In the genomic region with DNA sequence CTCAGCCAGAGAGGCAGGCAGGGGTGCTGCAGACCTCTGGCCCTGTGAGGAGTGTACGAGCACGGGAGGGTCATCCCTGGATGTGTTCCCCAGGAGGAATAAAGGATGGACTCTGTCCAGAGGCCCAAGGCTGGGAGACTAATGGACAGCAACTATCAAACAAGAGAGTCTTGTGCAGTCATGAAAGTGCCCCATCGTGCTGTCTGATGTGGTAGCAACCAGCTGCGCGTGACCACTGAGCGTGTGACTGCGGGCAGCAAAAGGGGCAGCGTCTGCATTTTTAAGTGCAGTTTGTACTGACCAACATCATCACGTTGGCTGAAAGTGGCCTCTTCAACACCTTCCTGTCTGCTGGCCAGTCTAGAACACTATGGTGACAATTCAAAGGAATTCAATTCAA, we compare ENCODE assay signal across 33 mouse cellular contexts. TPM values are rescaled to one million over a fixed set of nuclear protein-coding genes. Genes with fewer than 3 reads are reported as not detected.
A peak's percentile ranks its signal among the peaks of the same experiment; 100 is the strongest.
DNase-seq lines count a peak whose midpoint lies in the region; ATAC-seq and TF ChIP-seq lines count a peak whose summit lies in the region.
"Had no signal": no experiment of that assay in that cellular context is flagged by ENCODE, and none has a peak within 500 bp of the region (broad histone marks: within the 10 kb centered on the region; RNA-seq: fewer than 3 reads in every experiment).

No protein-coding gene starts in this region.

- DNase-seq in heart, adult 11 months: peak; percentile 94
- no peak for DNase-seq in heart, embryonic 10.5 days (ENCODE audit: low spot score)
- peak; percentile 69 for DNase-seq in layer of hippocampus, adult 11-12 months (ENCODE audit: low spot score)
- DNase-seq in layer of hippocampus, postnatal 25 days (ENCODE audit: extremely low spot score in 1 of 2, low spot score in 1 of 2): no peak
- peak; percentile 55 for DNase-seq in yolk sac, embryonic 10.5 days (ENCODE audit: low spot score)
- no peak for DNase-seq in adrenal gland, postnatal 10 days
- DNase-seq: adrenal gland, adult 2 months; cerebellum, adult 8-10 months; cerebellum, postnatal 25 days; gastrocnemius, postnatal 25 days; heart, adult 2 months; liver, embryonic 13.5 days; lung, adult 18-20 months; lung, postnatal 4 days; right cerebral cortex, postnatal 4 days; thymus, adult 2 months; thymus, postnatal 36 days had no signal

- H3K4me2 ChIP-seq in intestine, postnatal 0 days (replicated peaks; ENCODE audit: low read depth): no peak overlapping the region
- no peak overlapping the region for H3K4me2 ChIP-seq in intestine, embryonic 16.5 days (ENCODE audit: low read depth, low read length)
- H3K4me2 ChIP-seq: embryonic facial prominence, embryonic 15.5 days; forebrain, embryonic 12.5 days; limb, embryonic 15.5 days; liver, embryonic 13.5 days; midbrain, embryonic 12.5 days; neural tube, embryonic 12.5 days had no signal

- H3K4me3 ChIP-seq in heart, embryonic 10.5 days: no peak overlapping the region
- H3K4me3 ChIP-seq in intestine, postnatal 0 days (ENCODE audit: low read depth, low read length): no peak overlapping the region
- no peak overlapping the region for H3K4me3 ChIP-seq in intestine, embryonic 16.5 days (ENCODE audit: low read length)
- H3K4me3 ChIP-seq: embryonic facial prominence, embryonic 10.5 days; embryonic facial prominence, embryonic 15.5 days; forebrain, embryonic 12.5 days; heart, adult 2 months; layer of hippocampus, adult 2 months; limb, embryonic 10.5 days; limb, embryonic 15.5 days; liver, embryonic 13.5 days; megakaryocyte, embryonic 14.5 days; midbrain, embryonic 12.5 days; myocyte; neural tube, embryonic 12.5 days had no signal

- H3K4me1 ChIP-seq in heart, embryonic 10.5 days: peaks cover 82% of the 10 kb centered on the region
- H3K4me1 ChIP-seq in intestine, postnatal 0 days (replicated peaks; ENCODE audit: control insufficient read depth, insufficient read depth, low read length): peaks cover 18% of the 10 kb centered on the region
- peaks cover 39% of the 10 kb centered on the region for H3K4me1 ChIP-seq in intestine, embryonic 16.5 days (ENCODE audit: control insufficient read depth, insufficient read depth, low read length)
- H3K4me1 ChIP-seq: megakaryocyte, embryonic 14.5 days had no signal

- H3K9me3 ChIP-seq in heart, embryonic 10.5 days: no peaks in the 10 kb centered on the region
- no peaks in the 10 kb centered on the region for H3K9me3 ChIP-seq in intestine, postnatal 0 days (ENCODE audit: control insufficient read depth)
- H3K9me3 ChIP-seq in intestine, embryonic 16.5 days (ENCODE audit: control insufficient read depth, low read length): no peaks in the 10 kb centered on the region
- H3K9me3 ChIP-seq: embryonic facial prominence, embryonic 10.5 days; embryonic facial prominence, embryonic 15.5 days; forebrain, embryonic 12.5 days; limb, embryonic 10.5 days; limb, embryonic 15.5 days; liver, embryonic 13.5 days; megakaryocyte, embryonic 14.5 days; midbrain, embryonic 12.5 days; neural tube, embryonic 12.5 days had no signal

- 73% methylated on average over 9 of the region's 9 CpGs for WGBS in heart, embryonic 10.5 days
- 69% methylated on average over 9 of the region's 9 CpGs for WGBS in intestine, postnatal 0 days
- 84% methylated on average over 9 of the region's 9 CpGs for WGBS in intestine, embryonic 16.5 days

- no peak overlapping the region for H3K27ac ChIP-seq in heart, embryonic 10.5 days
- peak overlapping the region; percentile 66 for H3K27ac ChIP-seq in intestine, postnatal 0 days (ENCODE audit: low read depth, low read length)
- no peak overlapping the region for H3K27ac ChIP-seq in intestine, embryonic 16.5 days (ENCODE audit: low read length)
- H3K27ac ChIP-seq: embryonic facial prominence, embryonic 10.5 days; embryonic facial prominence, embryonic 15.5 days; forebrain, embryonic 12.5 days; heart, adult 2 months; layer of hippocampus, adult 2 months; limb, embryonic 10.5 days; limb, embryonic 15.5 days; liver, embryonic 13.5 days; midbrain, embryonic 12.5 days; neural tube, embryonic 12.5 days had no signal

- 0 out of 2 replicates have a peak, but pooled peaks cover 7% of the 10 kb centered on the region for H3K36me3 ChIP-seq in heart, embryonic 10.5 days
- H3K36me3 ChIP-seq in intestine, postnatal 0 days (ENCODE audit: control insufficient read depth, insufficient read depth): no peaks in the 10 kb centered on the region
- no peaks in the 10 kb centered on the region for H3K36me3 ChIP-seq in intestine, embryonic 16.5 days (ENCODE audit: control insufficient read depth, insufficient read depth, low read length)
- H3K36me3 ChIP-seq: embryonic facial prominence, embryonic 10.5 days; embryonic facial prominence, embryonic 15.5 days; forebrain, embryonic 12.5 days; limb, embryonic 10.5 days; limb, embryonic 15.5 days; liver, embryonic 13.5 days; midbrain, embryonic 12.5 days; neural tube, embryonic 12.5 days had no signal

- H3K9ac ChIP-seq in intestine, postnatal 0 days (ENCODE audit: low read depth, low read length): no peak overlapping the region
- no peak overlapping the region for H3K9ac ChIP-seq in intestine, embryonic 16.5 days (ENCODE audit: low read depth, low read length)
- H3K9ac ChIP-seq: embryonic facial prominence, embryonic 15.5 days; forebrain, embryonic 12.5 days; limb, embryonic 15.5 days; liver, embryonic 13.5 days; midbrain, embryonic 12.5 days; neural tube, embryonic 12.5 days had no signal

- H3K27me3 ChIP-seq in heart, embryonic 10.5 days (ENCODE audit: insufficient read depth, poor library complexity, severe bottlenecking): no peaks in the 10 kb centered on the region
- H3K27me3 ChIP-seq in intestine, postnatal 0 days (replicated peaks; ENCODE audit: control insufficient read depth, insufficient read depth, low read length): no peaks in the 10 kb centered on the region
- H3K27me3 ChIP-seq in intestine, embryonic 16.5 days (replicated peaks; ENCODE audit: control insufficient read depth, insufficient read depth, low read length): no peaks in the 10 kb centered on the region
- H3K27me3 ChIP-seq: CH12.LX; embryonic facial prominence, embryonic 15.5 days; forebrain, embryonic 12.5 days; limb, embryonic 15.5 days; liver, embryonic 13.5 days; midbrain, embryonic 12.5 days; neural tube, embryonic 12.5 days had no signal

- ATAC-seq in intestine, postnatal 0 days: peak; percentile 55
- no peak for ATAC-seq in intestine, embryonic 16.5 days
- ATAC-seq: activated CD4-positive, CD25-positive, alpha-beta regulatory T cell, adult 4 months; hindbrain, embryonic 16.5 days; lung, postnatal 0 days had no signal

- no peak for TF ChIP-seq CTCF in intestine, postnatal 0 days (IDR thresholded peaks at IDR 0.05; ENCODE audit: low read depth)

RNA-seq across cellular contexts. Expression of gene Sipa1l2, which starts 23.7 kb away (rescaled TPM):
- 24.9 and 32.6 TPM in 2 replicates for polyA plus RNA-seq in heart, embryonic 10.5 days (2016; fragmentation: Nextera tagmentation; extraction: Ambion mirVana)
- polyA plus RNA-seq in intestine, postnatal 0 days (2015; fragmentation: Nextera tagmentation; extraction: Ambion mirVana): 4.5 and 5.3 TPM in 2 replicates
- 4.9 and 6.8 TPM in 2 replicates for polyA plus RNA-seq in intestine, embryonic 16.5 days (2015; fragmentation: Nextera tagmentation; extraction: Ambion mirVana)
- total RNA-seq in layer of hippocampus, postnatal 25 days (2021): 10 to 100 TPM; 62.1 to 62.7 TPM
- total RNA-seq in adrenal gland, postnatal 10 days (2021): 10 to 100 TPM; 29.1 to 36.5 TPM

Comparison
In these comparisons a context has a peak if more than half of its experiments do, and no peak if none do; other contexts are left out.
1. DNase-seq: peak in heart, adult 11 months (single experiment), layer of hippocampus, adult 11-12 months (single experiment) and yolk sac, embryonic 10.5 days (single experiment); none in heart, embryonic 10.5 days (single experiment), layer of hippocampus, postnatal 25 days (0 of 2) and adrenal gland, postnatal 10 days (single experiment).